Mouse (Mus musculus) spleen, adult 2 months (tissue): Measurements from ENCODE around the gene Syce1l. TPM values are rescaled to one million over a fixed set of nuclear protein-coding genes. Genes with fewer than 3 reads are reported as not detected.

Experiments
- DNase-seq, 2 experiments: peaks; one replicate each; pipeline versions ENCODE4 v3.0.0 to v3.0.0-alpha.2; 2012 to 2021; ENCODE audit warnings: low spot score in 2 of 2, low read depth in 1 of 2
- H3K27ac ChIP-seq: fragments of 200-500 bp; 2 replicates; pipeline ENCODE4 v1.5.1; 2012; ENCODE audit warnings: low read length, inconsistent platforms; ENCODE audit not compliant: insufficient read depth
- H3K27me3 ChIP-seq: fragments of 200-500 bp; 2 replicates; pipeline ENCODE4 v1.6.1; 2012; ENCODE audit warnings: mild to moderate bottlenecking, moderate library complexity, low read length, inconsistent platforms; ENCODE audit not compliant: control insufficient read depth, insufficient read depth
- H3K36me3 ChIP-seq: fragments of 200-500 bp; 2 replicates; pipeline ENCODE4 v1.6.1; 2012; ENCODE audit warnings: mild to moderate bottlenecking, low read length, inconsistent platforms; ENCODE audit not compliant: control insufficient read depth, insufficient read depth
- H3K4me1 ChIP-seq: fragments of 200-500 bp; 2 replicates; pipeline ENCODE4 v1.6.1; 2011; ENCODE audit warnings: inconsistent platforms; ENCODE audit not compliant: control insufficient read depth, insufficient read depth, insufficient read length
- H3K4me3 ChIP-seq: fragments of 200-500 bp; 2 replicates; pipeline ENCODE4 v1.5.1; 2011; ENCODE audit warnings: mild to moderate bottlenecking, inconsistent platforms; ENCODE audit not compliant: insufficient read depth, insufficient read length; ENCODE audit errors: extremely low read depth
- CTCF ChIP-seq: fragments of 200-500 bp; IDR thresholded peaks from 2 replicates; pipeline ENCODE4 v1.5.1; 2011; ENCODE audit warnings: mild to moderate bottlenecking, inconsistent platforms; ENCODE audit not compliant: insufficient read depth, insufficient read length, insufficient replicate concordance; ENCODE audit errors: extremely low read depth
- POLR2A ChIP-seq: fragments of 200-500 bp; IDR thresholded peaks from 2 replicates; pipeline ENCODE4 v1.6.1; 2011; ENCODE audit warnings: low read depth, low read length, inconsistent platforms
- WGBS: fragments of 180-500 bp; shearing (Covaris S2); methylation state at CpG from one replicate; pipeline ENCODE4 v1.1.7; 2018; 5-methylcytosine and 5-hydroxymethylcytosine counted together
- polyA plus RNA-seq: library from polyadenylated mRNA; depleted of rRNA; stranded (reverse); fragments of >200 nt; gene quantifications from 2 replicates; pipeline ENCODE4 v1.2.3, GENCODE M21; 2012

Gene Syce1l
- polyA plus RNA-seq, 1 experiment: not detected

- no peak for DNase-seq
- WGBS: 93% methylated on average over 11 of the region's 11 CpGs
- H3K27me3 ChIP-seq: no peaks in the 10 kb centered on the region
These were observed 29.7 kb downstream of the Syce1l start for GRCm38 (mm10) chr8:113672599-113673255.

DNA sequence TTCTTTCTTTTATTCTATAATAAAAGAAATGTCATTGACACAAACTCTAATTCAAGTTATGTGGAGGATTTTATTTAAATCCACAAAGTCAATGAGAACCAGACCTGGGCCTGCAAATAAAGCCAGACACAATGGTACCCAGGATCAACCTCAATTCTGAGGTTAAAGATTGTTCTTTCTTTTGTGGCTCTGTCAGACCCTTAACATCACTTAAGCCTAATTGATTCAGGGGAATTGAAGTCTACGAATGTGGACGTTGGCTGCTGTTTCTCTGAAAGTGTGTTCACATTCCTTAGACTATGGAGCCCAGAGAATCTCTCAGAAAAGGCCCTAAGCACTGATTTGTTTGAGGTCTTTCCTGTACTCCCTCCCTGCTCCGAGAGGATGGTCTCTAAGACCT is 30.3 kb downstream of the Syce1l start:
- no peak for TF ChIP-seq POLR2A
- no peak for TF ChIP-seq CTCF
- Histone ChIP-seq H3K27me3 (no peaks in the 10 kb centered on the region), H3K4me3 (no peak overlapping the region), H3K27ac (no peak overlapping the region), H3K4me1 (no peaks in the 10 kb centered on the region), H3K36me3 (no peaks in the 10 kb centered on the region)
- 82% methylated on average over 3 of the region's 3 CpGs for WGBS
- no peak for DNase-seq

More at GRCm38 (mm10) chr8:113672599-113673255, 29.7 kb downstream of the Syce1l start:
- H3K4me3 ChIP-seq: no peak overlapping the region
- H3K4me1 ChIP-seq: no peaks in the 10 kb centered on the region
- H3K36me3 ChIP-seq: no peaks in the 10 kb centered on the region
- H3K27ac ChIP-seq: no peak overlapping the region
- TF ChIP-seq CTCF (no peak), POLR2A (no peak)

- H3K27ac ChIP-seq: no peak overlapping the region
- H3K4me3 ChIP-seq: no peak overlapping the region
- H3K27me3 ChIP-seq: no peaks in the 10 kb centered on the region
- TF ChIP-seq CTCF: no peak
- TF ChIP-seq POLR2A: no peak
- DNase-seq: no peak
- whole genome bisulfite sequencing: 79% methylated on average over 3 of the region's 3 CpGs
- H3K4me1 ChIP-seq: no peaks in the 10 kb centered on the region
- no peaks in the 10 kb centered on the region for H3K36me3 ChIP-seq
These were observed 31.6 kb downstream of the Syce1l start for GRCm38 (mm10) chr8:113674611-113675010.

GRCm38 (mm10) chr8:113675281-113675680 is 32.3 kb downstream of the Syce1l start:
- Histone ChIP-seq H3K27me3 (no peaks in the 10 kb centered on the region), H3K27ac (no peak overlapping the region), H3K36me3 (no peaks in the 10 kb centered on the region), H3K4me3 (no peak overlapping the region), H3K4me1 (no peaks in the 10 kb centered on the region)
- TF ChIP-seq POLR2A (no peak), CTCF (no peak)
- WGBS: 80% methylated on average over 2 of the region's 2 CpGs
- DNase-seq: no peak

DNA sequence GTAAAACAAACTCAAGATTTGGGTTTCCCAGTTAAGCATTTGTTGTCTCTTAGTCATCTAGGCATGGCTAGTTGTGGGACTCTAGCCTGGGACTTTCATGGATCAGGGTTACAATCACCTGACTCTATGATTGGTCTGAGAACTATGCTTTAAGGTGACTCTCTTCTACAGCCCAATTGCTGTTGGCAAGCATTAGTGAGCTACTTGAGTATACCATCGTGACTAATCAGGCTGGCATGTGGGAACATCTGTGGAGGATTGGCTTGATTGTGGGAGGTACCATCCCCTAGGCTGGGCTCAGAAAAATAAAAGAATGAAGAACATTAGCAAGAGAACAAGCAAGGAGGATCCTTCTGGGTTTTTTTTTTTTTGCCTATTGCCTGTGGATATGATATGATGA is 33.8 kb downstream of the Syce1l start:
- Histone ChIP-seq H3K4me3 (no peak overlapping the region), H3K27me3 (no peaks in the 10 kb centered on the region), H3K36me3 (no peaks in the 10 kb centered on the region), H3K27ac (no peak overlapping the region), H3K4me1 (no peaks in the 10 kb centered on the region)
- no peak for DNase-seq
- WGBS: 89% methylated on average over 1 of the region's 1 CpGs
- TF ChIP-seq CTCF: no peak
- no peak for TF ChIP-seq POLR2A

DNA sequence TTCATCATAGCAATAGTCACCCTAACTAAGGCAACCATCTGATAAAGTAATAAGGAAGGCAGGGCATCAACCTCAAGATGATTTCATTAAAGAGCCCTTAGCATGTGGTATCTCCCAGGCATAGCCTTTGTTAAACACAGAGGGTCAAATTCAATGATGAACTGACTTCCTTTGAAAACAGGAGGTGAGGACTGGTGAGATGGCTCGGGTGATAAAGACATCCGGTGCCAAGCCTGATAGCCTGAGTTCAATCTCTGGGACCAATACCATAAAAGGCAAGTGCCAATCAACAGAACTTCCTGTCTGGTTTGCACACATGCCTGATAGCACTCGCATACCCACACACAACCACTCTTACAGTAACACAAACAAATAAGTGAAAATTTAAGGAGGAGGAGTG is 36.3 kb downstream of the Syce1l start:
- Histone ChIP-seq H3K27ac (no peak overlapping the region), H3K36me3 (no peaks in the 10 kb centered on the region), H3K4me3 (no peak overlapping the region), H3K4me1 (no peaks in the 10 kb centered on the region), H3K27me3 (no peaks in the 10 kb centered on the region)
- no peak for DNase-seq
- WGBS: 16% methylated on average over 3 of the region's 3 CpGs
- TF ChIP-seq POLR2A (no peak), CTCF (no peak)

- H3K27me3 ChIP-seq: no peaks in the 10 kb centered on the region
- no peaks in the 10 kb centered on the region for H3K4me1 ChIP-seq
- WGBS: 50% methylated on average over 17 of the region's 17 CpGs
- no peaks in the 10 kb centered on the region for H3K36me3 ChIP-seq
- DNase-seq: no peak
- no peak overlapping the region for H3K27ac ChIP-seq
- no peak overlapping the region for H3K4me3 ChIP-seq
- no peak for TF ChIP-seq POLR2A
- TF ChIP-seq CTCF: no peak
These were observed 45.0 kb downstream of the Syce1l start for GRCm38 (mm10) chr8:113687889-113688542.
